Mouse (Mus musculus) effector memory CD4-positive, alpha-beta T cell, adult 7 months (primary cell): ENCODE results near the gene 9330159F19Rik. TPM values are rescaled to one million over a fixed set of nuclear protein-coding genes. Genes with fewer than 3 reads are reported as not detected.

ENCODE experiments used
- polyA plus RNA-seq: library from polyadenylated mRNA; unstranded; fragments of 100-300 nt; shearing (Covaris generic); gene quantifications from one replicate; pipeline ENCODE4 v1.2.1, GENCODE M21; 2017

9330159F19Rik gene
- 0.15 TPM for polyA plus RNA-seq

GRCm38 (mm10) chr10:29211453-29211852 is at the start of gene 9330159F19Rik:
TSS of gene 9330159F19Rik (plus strand) at chr10:29211606.

GRCm38 (mm10) chr10:29198642-29199041 is 12.8 kb upstream of the 9330159F19Rik start, which contains the start of gene Gm49353:
TSS of gene Gm49353 (plus strand) at chr10:29198954.

Other genes starting within 250 kb of the 9330159F19Rik start
- gene 2310057J18Rik, start 225.3 kb upstream of the 9330159F19Rik start, polyA plus RNA-seq = not detected
- gene Soga3, start 67.8 kb upstream of the 9330159F19Rik start, polyA plus RNA-seq = not detected
- not detected for gene Gm49353, start 12.7 kb upstream of the 9330159F19Rik start, polyA plus RNA-seq
- gene Echdc1, start 101.6 kb downstream of the 9330159F19Rik start, polyA plus RNA-seq = 14.1 TPM
- gene Rnf146, start 150.8 kb downstream of the 9330159F19Rik start, polyA plus RNA-seq = 99.7 TPM